Mouse (Mus musculus): ENCODE measurements around the gene Olfr272. TPM values are rescaled to one million over a fixed set of nuclear protein-coding genes. Genes with fewer than 3 reads are reported as not detected.

Olfr272 gene
- polyA plus RNA-seq, 1 experiment from 2014 or later: not detected

Other genes starting within 250 kb of the Olfr272 start
- gene Olfr275, start 104.6 kb downstream of the Olfr272 start, polyA plus RNA-seq (2016; fragmentation: Nextera tagmentation; extraction: Ambion mirVana): not detected in 2 replicates
- not detected in 2 replicates for gene Olfr273, start 59.9 kb downstream of the Olfr272 start, polyA plus RNA-seq (2016; fragmentation: Nextera tagmentation; extraction: Ambion mirVana)
- not detected in 2 replicates for gene Olfr270, start 45.4 kb upstream of the Olfr272 start, polyA plus RNA-seq (2016; fragmentation: Nextera tagmentation; extraction: Ambion mirVana)
- gene Nipsnap3a, start 70.1 kb upstream of the Olfr272 start, polyA plus RNA-seq (2016; fragmentation: Nextera tagmentation; extraction: Ambion mirVana): not detected in 2 replicates
- 88.6 and 97.5 TPM in 2 replicates for gene Nipsnap3b, start 92.7 kb upstream of the Olfr272 start, polyA plus RNA-seq (2016; fragmentation: Nextera tagmentation; extraction: Ambion mirVana)
- 2.0 and 3.1 TPM in 2 replicates for gene Abca1, start 240.7 kb upstream of the Olfr272 start, polyA plus RNA-seq (2016; fragmentation: Nextera tagmentation; extraction: Ambion mirVana)